Mouse (Mus musculus) brain, adult 2 months (tissue): Measurements from ENCODE around the gene Meioc.
"Not testable (repeated sequence)": the region's sequence is repeated elsewhere in the genome, so short reads cannot be mapped to it uniquely, and the experiment has no call there.

Source experiments
- DNase-seq: peaks from one replicate; pipeline ENCODE4 v3.0.0; 2011; ENCODE audit warnings: low read depth, low spot score

Meioc gene

GRCm38 (mm10) chr11:102665637-102666435, 2.3 kb downstream of the Meioc start:
- no peak for DNase-seq

- DNase-seq: peak; percentile 85
These were observed 26.6 kb downstream of the Meioc start for GRCm38 (mm10) chr11:102690162-102690561.

- peak; percentile 54 for DNase-seq
These were observed 31.8 kb downstream of the Meioc start for GRCm38 (mm10) chr11:102695289-102695688.

- DNase-seq: peak; percentile 90
These were observed 34.0 kb downstream of the Meioc start, which contains the start of gene Ccdc43 for GRCm38 (mm10) chr11:102697338-102698017. TSS of gene Ccdc43 (minus strand) at chr11:102697782.

GRCm38 (mm10) chr11:102698018-102698476, 34.5 kb downstream of the Meioc start:
- no peak for DNase-seq

- DNase-seq: not testable (repeated sequence)
These were observed 38.7 kb downstream of the Meioc start for GRCm38 (mm10) chr11:102702206-102702605.

GRCm38 (mm10) chr11:102712411-102712810, 48.9 kb downstream of the Meioc start:
- DNase-seq: no peak

- DNase-seq: not testable (repeated sequence)
These were observed 51.1 kb downstream of the Meioc start for GRCm38 (mm10) chr11:102714578-102714977.

GRCm38 (mm10) chr11:102716135-102716534, 52.6 kb downstream of the Meioc start:
- DNase-seq: peak; percentile 57

- DNase-seq: peak; percentile 37
These were observed 62.1 kb downstream of the Meioc start for GRCm38 (mm10) chr11:102725574-102725973.

GRCm38 (mm10) chr11:102728614-102729013, 65.1 kb downstream of the Meioc start:
- DNase-seq: peak; percentile 81

GRCm38 (mm10) chr11:102729835-102730234, 66.3 kb downstream of the Meioc start:
- no peak for DNase-seq

- peak; percentile 82 for DNase-seq
These were observed 67.8 kb downstream of the Meioc start for GRCm38 (mm10) chr11:102731366-102731765.
